Mouse (Mus musculus): ENCODE data around the gene S100a6. TPM values are rescaled to one million over a fixed set of nuclear protein-coding genes. Genes with fewer than 3 reads are reported as not detected.

S100a6 gene
- 10 to 100 TPM; 61.9 to 77.2 TPM for total RNA-seq (2021)
- long read RNA-seq, experiment 1, transcript S100a6-201 (3 exons, 731 nt) = major isoform, 23 of 57 reads
- long read RNA-seq, experiment 1, partial matches to known transcripts = 34 of 57 reads
- long read RNA-seq, experiment 1, other reads (novel, unspliced or antisense) = 0 of 57 reads
- long read RNA-seq, experiment 2, transcript S100a6-201 (3 exons, 731 nt) = major isoform, 29 of 53 reads
- long read RNA-seq, experiment 2, partial matches to known transcripts = 24 of 53 reads
- long read RNA-seq, experiment 2, other reads (novel, unspliced or antisense) = 0 of 53 reads

- intact Hi-C loops (cut with DNase I) = no loop called here
- peak; percentile 74 to 81 for DNase-seq
Observed at GRCm38 (mm10) chr3:90612728-90613291, at the start of gene S100a6. S100a6 (plus strand) TSS chr3:90612882.

- DNase-seq = peak in 1 of 2 experiments; percentile 57
- intact Hi-C loops (cut with DNase I) = loop anchor here (5.0 kb wide), 1 partner anchor 32 kb away; no protein-coding TSS in a partner anchor
Observed at GRCm38 (mm10) chr3:90574691-90575090, 38.0 kb upstream of the S100a6 start.

GRCm38 (mm10) chr3:90575320-90575719 lies 37.4 kb upstream of the S100a6 start:
- DNase-seq = no peak
- intact Hi-C loops (cut with DNase I) = loop anchor here (5.0 kb wide), 1 partner anchor 33 kb away; no protein-coding TSS in a partner anchor

GRCm38 (mm10) chr3:90576351-90577001 lies 36.2 kb upstream of the S100a6 start:
- DNase-seq = no peak
- intact Hi-C loops (cut with DNase I) = loop anchor here (5.0 kb wide), 1 partner anchor 34 kb away; no protein-coding TSS in a partner anchor

GRCm38 (mm10) chr3:90579433-90579832 lies 33.2 kb upstream of the S100a6 start:
- intact Hi-C loops (cut with DNase I) = loop anchor here (5.0 kb wide), 1 partner anchor 37 kb away; no protein-coding TSS in a partner anchor
- no peak for DNase-seq

GRCm38 (mm10) chr3:90581141-90581540 lies 31.5 kb upstream of the S100a6 start:
- intact Hi-C loops (cut with DNase I) = no loop called here
- no peak for DNase-seq

- no peak for DNase-seq
- intact Hi-C loops (cut with DNase I) = no loop called here
Observed at GRCm38 (mm10) chr3:90582156-90582555, 30.5 kb upstream of the S100a6 start.

- intact Hi-C loops (cut with DNase I) = no loop called here
- DNase-seq = no peak
Observed at GRCm38 (mm10) chr3:90582556-90582955, 30.1 kb upstream of the S100a6 start.

- intact Hi-C loops (cut with DNase I) = no loop called here
- peak in 1 of 2 experiments; percentile 12 for DNase-seq
Observed at GRCm38 (mm10) chr3:90583893-90584292, 28.8 kb upstream of the S100a6 start.

GRCm38 (mm10) chr3:90585595-90585994 lies 27.1 kb upstream of the S100a6 start:
- peak; percentile 50 to 63 for DNase-seq
- intact Hi-C loops (cut with DNase I) = no loop called here

GRCm38 (mm10) chr3:90586016-90586643 lies 26.6 kb upstream of the S100a6 start:
- intact Hi-C loops (cut with DNase I) = loop anchor here (2.0 kb wide), 1 partner anchor 29 kb away; no protein-coding TSS in a partner anchor
- no peak for DNase-seq

GRCm38 (mm10) chr3:90586906-90587305 lies 25.8 kb upstream of the S100a6 start:
- intact Hi-C loops (cut with DNase I) = loop anchor here (2.0 kb wide), 1 partner anchor 28 kb away; no protein-coding TSS in a partner anchor

GRCm38 (mm10) chr3:90587361-90588101 lies 25.2 kb upstream of the S100a6 start:
- peak in 1 of 2 experiments; percentile 12 for DNase-seq
- intact Hi-C loops (cut with DNase I) = loop anchor here (2.0 kb wide), 1 partner anchor 27 kb away; no protein-coding TSS in a partner anchor

More at GRCm38 (mm10) chr3:90586906-90587305, 25.8 kb upstream of the S100a6 start:
- DNase-seq = peak; percentile 77 to 78

- intact Hi-C loops (cut with DNase I) = no loop called here
- no peak for DNase-seq
Observed at GRCm38 (mm10) chr3:90589390-90589789, 23.3 kb upstream of the S100a6 start.

GRCm38 (mm10) chr3:90589947-90590346 lies 22.7 kb upstream of the S100a6 start, which contains the start of gene S100a2:
S100a2 (plus strand) TSS chr3:90590247.
- DNase-seq = no peak
- intact Hi-C loops (cut with DNase I) = no loop called here

GRCm38 (mm10) chr3:90594466-90594865 lies 18.2 kb upstream of the S100a6 start:
- intact Hi-C loops (cut with DNase I) = no loop called here
- DNase-seq = no peak

GRCm38 (mm10) chr3:90595556-90595955 lies 17.1 kb upstream of the S100a6 start:
- no peak for DNase-seq
- intact Hi-C loops (cut with DNase I) = no loop called here

- no peak for DNase-seq
- intact Hi-C loops (cut with DNase I) = no loop called here
Observed at GRCm38 (mm10) chr3:90596810-90597209, 15.9 kb upstream of the S100a6 start.

- intact Hi-C loops (cut with DNase I) = no loop called here
- no peak for DNase-seq
Observed at GRCm38 (mm10) chr3:90597736-90598135, 14.9 kb upstream of the S100a6 start.

GRCm38 (mm10) chr3:90598212-90598611 lies 14.5 kb upstream of the S100a6 start:
- no peak for DNase-seq
- intact Hi-C loops (cut with DNase I) = no loop called here
